Mouse (Mus musculus) limb, embryonic 13.5 days (tissue): ENCODE measurements around the gene Cd7. TPM values are rescaled to one million over a fixed set of nuclear protein-coding genes. Genes with fewer than 3 reads are reported as not detected.
A peak's percentile ranks its signal among the peaks of the same experiment; 100 is the strongest.
"Not testable (repeated sequence)": the region's sequence is repeated elsewhere in the genome, so short reads cannot be mapped to it uniquely, and the experiment has no call there.

Experiments
- ATAC-seq: fragments of 200-750 bp; cut with Nextera tagmentation; 2 replicates; pipeline ENCODE4 v1.8.0; 2017; ENCODE audit warnings: low read depth, moderate number of reproducible peaks, moderate TSS enrichment; ENCODE audit not compliant: low FRiP score
- H3K27ac ChIP-seq: fragments of 300-500 bp; sonication (generic); 2 replicates; pipeline ENCODE4 v1.5.1; 2015; ENCODE audit warnings: inconsistent platforms, mild to moderate bottlenecking, moderate library complexity
- H3K27me3 ChIP-seq: fragments of 300-500 bp; sonication (generic); 2 replicates; pipeline ENCODE4 v1.6.1; 2015; ENCODE audit warnings: mild to moderate bottlenecking, inconsistent platforms
- H3K36me3 ChIP-seq: fragments of 300-500 bp; sonication (generic); 2 replicates; pipeline ENCODE4 v1.6.1; 2015; ENCODE audit warnings: inconsistent platforms, mild to moderate bottlenecking, moderate library complexity
- H3K4me1 ChIP-seq: fragments of 300-500 bp; sonication (generic); 2 replicates; pipeline ENCODE4 v1.6.1; 2015; ENCODE audit warnings: inconsistent platforms
- H3K4me2 ChIP-seq: fragments of 300-500 bp; sonication (generic); replicated peaks from 2 replicates; pipeline ENCODE4 v1.6.1; 2015; ENCODE audit warnings: inconsistent platforms, mild to moderate bottlenecking, moderate library complexity
- H3K4me3 ChIP-seq: fragments of 300-500 bp; sonication (generic); 2 replicates; pipeline ENCODE4 v1.5.1; 2015; ENCODE audit warnings: moderate library complexity, mild to moderate bottlenecking, inconsistent platforms
- H3K9ac ChIP-seq: fragments of 300-500 bp; sonication (generic); 2 replicates; pipeline ENCODE4 v1.6.1; 2015; ENCODE audit warnings: mild to moderate bottlenecking, inconsistent platforms
- H3K9me3 ChIP-seq: fragments of 300-500 bp; sonication (generic); 2 replicates; pipeline ENCODE4 v1.6.1; 2016; ENCODE audit warnings: inconsistent platforms
- WGBS: fragments of 180-500 bp; shearing (Covaris S2); methylation state at CpG from one replicate; pipeline ENCODE4 v1.1.7; 2015; 5-methylcytosine and 5-hydroxymethylcytosine counted together
- polyA plus RNA-seq: library from polyadenylated mRNA; unstranded; fragments of >200 nt; fragmentation: Nextera tagmentation; extraction: Ambion mirVana; gene quantifications from 2 replicates; pipeline ENCODE4 v1.2.1, GENCODE M21; 2015

Gene Cd7
- polyA plus RNA-seq, 1 experiment from 2014 or later: not detected

DNA sequence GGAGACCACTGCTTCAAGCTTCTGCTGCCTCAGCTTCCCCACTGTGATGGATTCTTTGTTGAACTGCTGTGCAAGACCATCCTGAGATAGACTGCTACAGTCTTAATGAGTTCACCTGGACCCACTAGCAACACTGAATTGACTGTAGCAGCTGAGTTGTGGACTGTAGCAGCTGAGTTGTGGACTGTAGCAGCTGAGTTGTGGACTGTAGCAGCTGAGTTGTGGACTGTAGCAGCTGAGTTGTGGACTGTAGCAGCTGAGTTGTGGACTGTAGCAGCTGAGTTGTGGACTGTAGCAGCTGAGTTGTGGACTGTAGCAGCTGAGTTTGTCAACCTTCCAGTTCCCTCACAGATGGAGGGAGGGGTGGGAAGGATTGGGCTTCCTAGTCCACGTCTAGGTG is 3.8 kb upstream of the Cd7 start:
- not testable (repeated sequence) for H3K4me2 ChIP-seq, H3K4me1 ChIP-seq, H3K27me3 ChIP-seq, H3K27ac ChIP-seq, H3K9me3 ChIP-seq, H3K4me3 ChIP-seq, H3K9ac ChIP-seq, H3K36me3 ChIP-seq, ATAC-seq
- WGBS: 42% methylated on average over 1 of the region's 1 CpGs

DNA sequence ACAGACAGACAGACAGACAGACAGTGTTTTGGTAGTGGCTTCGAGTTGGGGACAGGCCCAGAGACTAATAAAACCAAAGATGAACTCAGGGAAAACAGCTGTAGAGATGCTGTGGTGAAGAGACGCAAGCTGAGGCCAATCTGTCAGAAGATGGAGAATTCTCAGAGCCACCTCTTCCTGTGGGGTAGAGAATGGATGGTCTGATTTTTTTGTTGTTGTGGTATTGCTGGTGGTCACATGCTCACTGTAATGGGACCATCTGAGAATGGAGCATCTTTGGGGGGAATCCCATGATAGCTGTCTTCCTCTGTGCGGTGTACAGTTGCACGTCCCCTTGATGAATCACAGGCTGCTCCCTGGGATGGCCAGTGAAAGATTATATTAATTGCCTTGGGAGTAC is 3.3 kb upstream of the Cd7 start:
- H3K27ac ChIP-seq: no peak overlapping the region
- H3K4me2 ChIP-seq: no peak overlapping the region
- no peaks in the 10 kb centered on the region for H3K9me3 ChIP-seq
- no peak for ATAC-seq
- H3K4me3 ChIP-seq: no peak overlapping the region
- H3K27me3 ChIP-seq: peaks cover 2% of the 10 kb centered on the region; the same call in 1 of the 2 replicates
- 85% methylated on average over 4 of the region's 4 CpGs for WGBS
- H3K36me3 ChIP-seq: no peaks in the 10 kb centered on the region
- H3K9ac ChIP-seq: no peak overlapping the region
- no peaks in the 10 kb centered on the region for H3K4me1 ChIP-seq

DNA sequence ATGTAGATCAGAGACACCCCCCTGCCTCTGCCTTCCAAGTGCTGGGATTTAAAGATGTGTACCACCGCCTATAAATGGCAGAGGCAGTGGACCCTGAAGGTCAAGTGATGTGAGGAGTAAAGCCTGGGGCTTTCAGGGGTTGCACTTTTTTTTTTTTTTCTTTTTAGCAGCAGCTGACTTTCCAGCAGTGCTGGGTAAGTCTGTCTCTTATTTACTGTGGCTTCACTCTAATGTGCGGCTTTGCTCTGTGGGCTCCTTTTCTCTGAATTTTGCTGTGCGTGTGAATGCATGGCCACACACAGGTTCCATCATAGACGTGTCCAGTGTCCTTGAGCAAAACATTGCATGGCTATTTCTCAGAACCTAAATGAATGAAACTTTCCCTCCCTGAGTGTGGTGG is 2.4 kb upstream of the Cd7 start:
- WGBS: 69% methylated on average over 4 of the region's 4 CpGs
- no peak for ATAC-seq
- Histone ChIP-seq H3K4me3 (no peak overlapping the region), H3K9me3 (no peaks in the 10 kb centered on the region), H3K9ac (no peak overlapping the region), H3K27ac (no peak overlapping the region), H3K4me1 (no peaks in the 10 kb centered on the region), H3K4me2 (no peak overlapping the region), H3K27me3 (peaks cover 3% of the 10 kb centered on the region; the same call in 1 of the 2 replicates), H3K36me3 (no peaks in the 10 kb centered on the region)

DNA sequence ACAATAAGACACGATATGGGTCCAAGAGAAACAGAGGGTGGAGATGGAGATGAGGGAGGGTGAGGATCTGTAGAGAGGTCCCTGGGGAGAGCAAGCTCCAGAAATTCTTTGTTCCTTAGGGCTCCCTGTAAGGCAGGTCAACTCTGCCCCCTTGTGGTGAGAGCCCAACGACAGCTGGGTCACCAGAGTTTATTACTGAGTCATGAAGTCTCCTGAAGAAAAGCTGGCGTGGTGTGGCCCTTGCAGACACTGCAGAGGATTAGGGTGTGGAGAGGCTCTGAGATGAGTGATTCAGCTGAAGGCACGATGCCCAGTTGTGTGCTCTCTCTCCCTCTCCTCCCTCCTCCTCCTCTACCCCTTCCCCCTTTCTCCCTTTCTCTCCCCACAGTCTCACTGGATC is 2.0 kb upstream of the Cd7 start:
- Histone ChIP-seq H3K9me3 (no peaks in the 10 kb centered on the region), H3K27me3 (peaks cover 3% of the 10 kb centered on the region; the same call in 1 of the 2 replicates), H3K27ac (no peak overlapping the region), H3K36me3 (no peaks in the 10 kb centered on the region), H3K9ac (no peak overlapping the region), H3K4me3 (no peak overlapping the region), H3K4me1 (no peaks in the 10 kb centered on the region), H3K4me2 (no peak overlapping the region)
- no peak for ATAC-seq
- WGBS: 7% methylated on average over 4 of the region's 4 CpGs

DNA sequence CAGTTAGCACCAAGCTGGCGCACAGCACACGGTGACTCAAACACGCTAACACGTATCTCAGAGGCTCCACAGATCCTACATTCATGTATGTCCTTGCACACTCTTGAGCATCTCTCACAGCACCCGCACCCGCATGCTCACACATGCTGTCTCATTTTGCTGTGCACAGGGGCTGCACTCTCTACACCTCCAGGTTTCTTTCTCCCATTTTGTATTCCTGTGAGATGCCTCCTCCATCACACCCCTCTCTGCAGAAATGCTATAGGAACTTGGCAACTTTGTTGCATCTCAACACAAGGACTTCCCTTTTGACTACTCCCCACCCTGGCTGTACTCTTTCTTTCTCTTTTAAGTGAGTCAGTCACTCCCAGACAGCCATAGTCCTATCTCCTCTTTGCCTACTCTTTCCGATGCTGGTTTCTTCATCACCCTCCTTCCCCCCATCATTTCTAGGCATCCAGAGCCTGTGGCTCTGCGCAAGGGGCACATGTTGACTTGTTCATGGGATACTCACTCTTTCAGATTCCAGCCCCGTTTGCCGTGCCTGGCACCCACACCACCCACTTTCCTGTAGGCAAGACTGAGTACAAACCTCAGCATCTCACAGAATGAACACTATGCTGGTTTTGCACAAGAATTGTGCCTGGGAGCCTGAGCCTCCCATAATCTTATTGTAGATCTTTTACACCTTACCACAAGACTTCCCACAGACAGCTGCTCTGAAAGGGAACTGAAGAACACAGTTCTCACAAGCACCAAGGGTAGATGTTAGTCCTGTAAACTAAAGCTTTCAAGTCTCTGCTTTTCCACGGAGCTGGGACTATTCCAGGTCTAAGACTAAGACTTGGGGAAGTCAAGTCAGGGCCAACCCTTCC is 615 bp downstream of the Cd7 start:
- Histone ChIP-seq H3K4me2 (no peak overlapping the region), H3K9ac (no peak overlapping the region), H3K4me1 (no peaks in the 10 kb centered on the region), H3K27ac (no peak overlapping the region), H3K4me3 (no peak overlapping the region), H3K27me3 (peaks cover 3% of the 10 kb centered on the region; the same call in 1 of the 2 replicates), H3K9me3 (no peaks in the 10 kb centered on the region), H3K36me3 (no peaks in the 10 kb centered on the region)
- no peak for ATAC-seq
- WGBS: 86% methylated on average over 11 of the region's 11 CpGs

DNA sequence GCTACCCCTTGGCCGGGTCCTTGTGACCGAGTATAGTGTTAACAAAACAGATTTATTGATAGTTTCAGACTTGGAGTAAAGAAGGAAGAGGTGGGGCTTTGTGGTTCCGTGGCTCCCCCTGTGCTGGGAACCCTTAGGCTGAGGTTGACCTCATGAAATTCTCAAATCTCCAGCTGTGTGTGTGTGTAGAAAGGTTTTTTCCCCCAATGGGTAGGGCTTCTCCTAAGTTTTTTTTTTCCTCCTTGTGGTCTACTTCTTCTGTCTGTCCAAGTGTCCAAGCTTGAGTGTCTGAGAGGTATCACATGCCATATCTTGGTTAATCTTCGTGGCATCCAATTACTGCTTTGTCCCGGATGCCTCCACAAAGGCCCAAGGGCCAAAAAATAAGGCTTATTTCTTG is 6.1 kb downstream of the Cd7 start:
- Histone ChIP-seq H3K27me3 (peaks cover 3% of the 10 kb centered on the region; the same call in 1 of the 2 replicates), H3K9me3 (no peaks in the 10 kb centered on the region), H3K4me3 (no peak overlapping the region), H3K27ac (no peak overlapping the region), H3K9ac (no peak overlapping the region), H3K36me3 (no peaks in the 10 kb centered on the region), H3K4me2 (no peak overlapping the region), H3K4me1 (no peaks in the 10 kb centered on the region)
- WGBS: 80% methylated on average over 5 of the region's 5 CpGs
- no peak for ATAC-seq

DNA sequence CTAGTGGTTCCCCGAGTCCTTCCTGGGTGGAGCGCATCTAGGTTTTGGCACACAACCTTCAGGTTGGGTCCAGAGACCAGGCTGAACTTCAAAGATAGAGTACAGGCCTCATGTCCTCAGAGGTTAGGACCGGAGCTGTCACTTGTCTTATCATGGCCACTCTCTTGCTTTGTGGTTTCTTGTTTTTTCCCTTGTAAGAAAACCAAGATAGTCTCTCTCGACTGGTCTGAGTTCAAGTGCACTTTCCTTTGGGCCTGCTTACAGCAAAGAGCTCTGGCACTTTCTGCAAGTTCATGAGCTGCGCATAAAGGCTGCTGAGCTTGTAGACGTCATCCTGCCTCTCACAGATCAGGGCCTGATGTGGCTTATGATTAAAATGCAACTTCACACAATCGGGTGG is 12.0 kb downstream of the Cd7 start:
- Histone ChIP-seq H3K36me3 (no peaks in the 10 kb centered on the region), H3K9ac (no peak overlapping the region), H3K4me1 (no peaks in the 10 kb centered on the region), H3K9me3 (no peaks in the 10 kb centered on the region), H3K27ac (no peak overlapping the region), H3K4me2 (no peak overlapping the region), H3K4me3 (no peak overlapping the region), H3K27me3 (no peaks in the 10 kb centered on the region)
- 85% methylated on average over 7 of the region's 7 CpGs for WGBS
- ATAC-seq: no peak

GRCm38 (mm10) chr11:121024163-121024562 is 15.1 kb downstream of the Cd7 start:
- H3K36me3 ChIP-seq: no peaks in the 10 kb centered on the region
- H3K4me3 ChIP-seq: no peak overlapping the region
- ATAC-seq: no peak
- H3K9me3 ChIP-seq: no peaks in the 10 kb centered on the region
- no peaks in the 10 kb centered on the region for H3K27me3 ChIP-seq
- H3K4me2 ChIP-seq: no peak overlapping the region
- 73% methylated on average over 6 of the region's 6 CpGs for WGBS
- H3K4me1 ChIP-seq: no peaks in the 10 kb centered on the region
- H3K9ac ChIP-seq: no peak overlapping the region
- H3K27ac ChIP-seq: no peak overlapping the region

DNA sequence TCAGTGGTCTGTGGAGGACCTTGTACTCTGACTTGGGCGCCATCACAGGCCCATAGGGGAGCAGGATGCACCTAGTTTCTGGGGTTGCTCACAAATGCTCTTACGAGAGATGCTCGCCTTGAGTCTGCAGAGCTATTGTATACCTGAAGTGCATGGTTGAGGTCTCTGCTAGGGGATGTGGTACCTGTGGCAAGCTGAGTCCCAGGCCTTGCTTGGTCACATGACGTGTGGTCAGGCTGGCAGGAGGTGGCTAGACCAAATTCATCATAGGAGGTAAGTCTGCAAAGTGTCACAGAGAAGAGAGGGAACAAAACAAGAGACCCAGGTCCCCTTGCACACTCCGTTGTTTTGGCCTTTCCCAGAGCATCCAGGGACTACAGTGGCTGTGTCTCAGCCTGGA is 19.7 kb downstream of the Cd7 start:
- no peak for ATAC-seq
- Histone ChIP-seq H3K27me3 (peaks cover 2% of the 10 kb centered on the region; the same call in 1 of the 2 replicates), H3K9me3 (no peaks in the 10 kb centered on the region), H3K4me3 (no peak overlapping the region), H3K27ac (no peak overlapping the region), H3K4me2 (no peak overlapping the region), H3K4me1 (no peaks in the 10 kb centered on the region), H3K9ac (no peak overlapping the region), H3K36me3 (no peaks in the 10 kb centered on the region)
- 83% methylated on average over 5 of the region's 5 CpGs for WGBS

GRCm38 (mm10) chr11:121017703-121018102 is 21.5 kb downstream of the Cd7 start:
- no peak overlapping the region for H3K4me2 ChIP-seq
- no peaks in the 10 kb centered on the region for H3K9me3 ChIP-seq
- peak; percentile 59; the same call in 1 of the 2 replicates for ATAC-seq
- WGBS: 37% methylated on average over 3 of the region's 3 CpGs
- no peak overlapping the region for H3K9ac ChIP-seq
- no peaks in the 10 kb centered on the region for H3K4me1 ChIP-seq
- H3K36me3 ChIP-seq: no peaks in the 10 kb centered on the region
- H3K27ac ChIP-seq: no peak overlapping the region
- H3K27me3 ChIP-seq: peaks cover 2% of the 10 kb centered on the region; the same call in 1 of the 2 replicates
- no peak overlapping the region for H3K4me3 ChIP-seq

- Histone ChIP-seq H3K27ac (no peak overlapping the region), H3K9ac (no peak overlapping the region), H3K9me3 (no peaks in the 10 kb centered on the region), H3K4me3 (no peak overlapping the region), H3K27me3 (peaks cover 2% of the 10 kb centered on the region; the same call in 1 of the 2 replicates), H3K4me1 (no peaks in the 10 kb centered on the region), H3K36me3 (no peaks in the 10 kb centered on the region), H3K4me2 (no peak overlapping the region)
- 54% methylated on average over 6 of the region's 6 CpGs for WGBS
- ATAC-seq: no peak
Measured at GRCm38 (mm10) chr11:121015472-121015871, 23.7 kb downstream of the Cd7 start.

DNA sequence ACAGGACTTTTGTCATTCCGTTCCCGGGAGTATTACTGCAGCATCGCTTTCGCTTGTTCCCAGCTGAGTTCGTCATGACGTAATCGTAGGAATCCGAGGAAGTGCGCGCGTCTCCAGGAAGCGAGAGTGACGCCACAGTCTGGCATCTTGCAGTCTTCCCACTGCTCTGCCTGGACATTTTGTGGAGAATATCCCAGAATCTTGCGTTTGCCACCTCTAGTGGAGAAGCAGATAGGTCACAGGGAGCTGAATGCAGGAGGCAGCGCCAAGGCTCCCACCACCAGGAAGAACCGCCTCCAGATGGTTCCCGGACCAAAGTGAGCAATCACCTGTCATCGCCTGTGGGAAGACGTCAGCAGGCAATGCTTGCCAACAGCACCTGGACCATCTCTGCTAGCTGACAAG is 24.3 kb downstream of the Cd7 start:
- no peak overlapping the region for H3K9ac ChIP-seq
- H3K27me3 ChIP-seq: peaks cover 2% of the 10 kb centered on the region; the same call in 1 of the 2 replicates
- WGBS: 55% methylated on average over 19 of the region's 19 CpGs
- no peak overlapping the region for H3K27ac ChIP-seq
- peak overlapping the region; percentile 42 for H3K4me2 ChIP-seq
- no peak overlapping the region for H3K4me3 ChIP-seq
- no peaks in the 10 kb centered on the region for H3K4me1 ChIP-seq
- no peak for ATAC-seq
- no peaks in the 10 kb centered on the region for H3K9me3 ChIP-seq
- H3K36me3 ChIP-seq: no peaks in the 10 kb centered on the region

- H3K36me3 ChIP-seq: no peaks in the 10 kb centered on the region
- H3K9ac ChIP-seq: no peak overlapping the region
- no peak overlapping the region for H3K4me3 ChIP-seq
- no peak overlapping the region for H3K27ac ChIP-seq
- no peaks in the 10 kb centered on the region for H3K4me1 ChIP-seq
- no peaks in the 10 kb centered on the region for H3K9me3 ChIP-seq
- WGBS: 82% methylated on average over 7 of the region's 7 CpGs
- H3K4me2 ChIP-seq: no peak overlapping the region
- H3K27me3 ChIP-seq: peaks cover 2% of the 10 kb centered on the region; the same call in 1 of the 2 replicates
- no peak for ATAC-seq
Measured at GRCm38 (mm10) chr11:121013656-121014055, 25.6 kb downstream of the Cd7 start.
